Mouse (Mus musculus) kidney, adult 2 months (tissue): Measurements from ENCODE around the gene Tm9sf2. TPM values are rescaled to one million over a fixed set of nuclear protein-coding genes. Genes with fewer than 3 reads are reported as not detected.
A peak's percentile ranks its signal among the peaks of the same experiment; 100 is the strongest.

Source experiments
- DNase-seq: peaks from one replicate; pipeline ENCODE4 v3.0.0; 2021
- H3K27ac ChIP-seq: fragments of 200-500 bp; 2 replicates; pipeline ENCODE4 v1.5.1; 2012; ENCODE audit warnings: low read depth, low read length, control low read depth, inconsistent platforms; ENCODE audit not compliant: insufficient read depth
- H3K27me3 ChIP-seq: fragments of 200-500 bp; replicated peaks from 2 replicates; pipeline ENCODE4 v1.6.1; 2012; ENCODE audit warnings: mild to moderate bottlenecking, moderate library complexity, low read length, inconsistent platforms; ENCODE audit not compliant: control insufficient read depth, insufficient read depth
- H3K36me3 ChIP-seq: fragments of 200-500 bp; 2 replicates; pipeline ENCODE4 v1.6.1; 2012; ENCODE audit warnings: mild to moderate bottlenecking, moderate library complexity, low read length, inconsistent platforms; ENCODE audit not compliant: control insufficient read depth, insufficient read depth
- H3K4me1 ChIP-seq: fragments of 200-500 bp; 2 replicates; pipeline ENCODE4 v1.6.1; 2011; ENCODE audit warnings: low read length; ENCODE audit not compliant: control insufficient read depth, insufficient read depth
- H3K4me3 ChIP-seq: fragments of 200-500 bp; 2 replicates; pipeline ENCODE4 v1.5.1; 2011; ENCODE audit warnings: mild to moderate bottlenecking, low read depth, low read length, control low read depth; ENCODE audit not compliant: insufficient read depth
- CTCF ChIP-seq: fragments of 200-500 bp; conservative IDR thresholded peaks from 2 replicates; pipeline ENCODE4 v1.5.1; 2011; ENCODE audit warnings: low read depth, mild to moderate bottlenecking, control low read depth, low read length, moderate library complexity, mixed read lengths; ENCODE audit not compliant: insufficient read depth, insufficient read length
- POLR2A ChIP-seq: fragments of 200-500 bp; IDR thresholded peaks from one replicate; pipeline ENCODE4 v1.6.1; 2011; ENCODE audit warnings: low read depth, low read length, control low read depth
- WGBS: fragments of 180-500 bp; shearing (Covaris S2); methylation state at CpG from one replicate; pipeline ENCODE4 v1.1.7; 2018; 5-methylcytosine and 5-hydroxymethylcytosine counted together
- polyA plus RNA-seq: library from polyadenylated mRNA; depleted of rRNA; stranded (reverse); fragments of >200 nt; gene quantifications from 2 replicates; pipeline ENCODE4 v1.2.3, GENCODE M21; 2012

Gene Tm9sf2
- polyA plus RNA-seq, 1 experiment, result 136 TPM

GRCm38 (mm10) chr14:122145374-122145773, 38.5 kb downstream of the Tm9sf2 start:
- Histone ChIP-seq H3K4me3 (no peak overlapping the region), H3K27ac (no peak overlapping the region), H3K36me3 (peaks cover 15% of the 10 kb centered on the region), H3K27me3 (no peaks in the 10 kb centered on the region), H3K4me1 (no peaks in the 10 kb centered on the region)
- WGBS, result 58% methylated on average over 1 of the region's 1 CpGs
- no peak for DNase-seq
- TF ChIP-seq POLR2A, result no peak

- no peak for DNase-seq
- WGBS, result 80% methylated on average over 5 of the region's 5 CpGs
- Histone ChIP-seq H3K4me1 (no peaks in the 10 kb centered on the region; the same call in 1 of the 2 replicates), H3K36me3 (peaks cover 9% of the 10 kb centered on the region), H3K27ac (no peak overlapping the region), H3K4me3 (no peak overlapping the region), H3K27me3 (no peaks in the 10 kb centered on the region)
- TF ChIP-seq POLR2A (no peak), CTCF (no peak)
Observed at GRCm38 (mm10) chr14:122150616-122151015, 43.8 kb downstream of the Tm9sf2 start.

GRCm38 (mm10) chr14:122157738-122158137, 50.9 kb downstream of the Tm9sf2 start:
- 90% methylated on average over 7 of the region's 7 CpGs for WGBS
- H3K4me3 ChIP-seq, result no peak overlapping the region
- H3K4me1 ChIP-seq, result no peaks in the 10 kb centered on the region
- H3K27ac ChIP-seq, result no peak overlapping the region
- DNase-seq, result no peak
- peaks cover 11% of the 10 kb centered on the region for H3K36me3 ChIP-seq
- TF ChIP-seq POLR2A, result no peak
- TF ChIP-seq CTCF, result no peak
- no peaks in the 10 kb centered on the region for H3K27me3 ChIP-seq

GRCm38 (mm10) chr14:122160916-122161315, 54.1 kb downstream of the Tm9sf2 start:
- DNase-seq, result no peak
- 95% methylated on average over 1 of the region's 1 CpGs for WGBS
- no peaks in the 10 kb centered on the region for H3K4me1 ChIP-seq
- H3K27ac ChIP-seq, result no peak overlapping the region
- H3K4me3 ChIP-seq, result no peak overlapping the region
- TF ChIP-seq POLR2A, result no peak
- TF ChIP-seq CTCF, result no peak
- no peaks in the 10 kb centered on the region for H3K27me3 ChIP-seq
- H3K36me3 ChIP-seq, result peaks cover 3% of the 10 kb centered on the region

GRCm38 (mm10) chr14:122168912-122169311, 62.1 kb downstream of the Tm9sf2 start:
- Histone ChIP-seq H3K36me3 (no peaks in the 10 kb centered on the region), H3K27ac (no peak overlapping the region), H3K4me3 (no peak overlapping the region), H3K4me1 (no peaks in the 10 kb centered on the region), H3K27me3 (no peaks in the 10 kb centered on the region)
- WGBS, result 85% methylated on average over 7 of the region's 7 CpGs
- DNase-seq, result no peak
- TF ChIP-seq CTCF, result no peak
- no peak for TF ChIP-seq POLR2A

GRCm38 (mm10) chr14:122170202-122170781, 63.5 kb downstream of the Tm9sf2 start:
- no peak for TF ChIP-seq CTCF
- no peak for TF ChIP-seq POLR2A
- DNase-seq, result no peak
- WGBS, result 77% methylated on average over 7 of the region's 7 CpGs
- H3K4me1 ChIP-seq, result no peaks in the 10 kb centered on the region
- H3K27me3 ChIP-seq, result no peaks in the 10 kb centered on the region
- H3K36me3 ChIP-seq, result no peaks in the 10 kb centered on the region
- H3K27ac ChIP-seq, result no peak overlapping the region
- H3K4me3 ChIP-seq, result no peak overlapping the region

GRCm38 (mm10) chr14:122171031-122171430, 64.2 kb downstream of the Tm9sf2 start:
- Histone ChIP-seq H3K4me3 (no peak overlapping the region), H3K27me3 (no peaks in the 10 kb centered on the region), H3K27ac (no peak overlapping the region), H3K4me1 (no peaks in the 10 kb centered on the region), H3K36me3 (no peaks in the 10 kb centered on the region)
- 53% methylated on average over 7 of the region's 7 CpGs for WGBS
- TF ChIP-seq POLR2A (no peak), CTCF (no peak; the same call in 1 of the 2 replicates)
- DNase-seq, result peak; percentile 67
